Mouse (Mus musculus) brain, embryonic 18.5 days (tissue): Measurements from ENCODE around the gene 1700067K01Rik.

ENCODE experiments used
- DNase-seq: peaks from one replicate; pipeline ENCODE4 v3.0.0-alpha.2; 2012; ENCODE audit warnings: low read depth, low spot score

Gene 1700067K01Rik

DNA sequence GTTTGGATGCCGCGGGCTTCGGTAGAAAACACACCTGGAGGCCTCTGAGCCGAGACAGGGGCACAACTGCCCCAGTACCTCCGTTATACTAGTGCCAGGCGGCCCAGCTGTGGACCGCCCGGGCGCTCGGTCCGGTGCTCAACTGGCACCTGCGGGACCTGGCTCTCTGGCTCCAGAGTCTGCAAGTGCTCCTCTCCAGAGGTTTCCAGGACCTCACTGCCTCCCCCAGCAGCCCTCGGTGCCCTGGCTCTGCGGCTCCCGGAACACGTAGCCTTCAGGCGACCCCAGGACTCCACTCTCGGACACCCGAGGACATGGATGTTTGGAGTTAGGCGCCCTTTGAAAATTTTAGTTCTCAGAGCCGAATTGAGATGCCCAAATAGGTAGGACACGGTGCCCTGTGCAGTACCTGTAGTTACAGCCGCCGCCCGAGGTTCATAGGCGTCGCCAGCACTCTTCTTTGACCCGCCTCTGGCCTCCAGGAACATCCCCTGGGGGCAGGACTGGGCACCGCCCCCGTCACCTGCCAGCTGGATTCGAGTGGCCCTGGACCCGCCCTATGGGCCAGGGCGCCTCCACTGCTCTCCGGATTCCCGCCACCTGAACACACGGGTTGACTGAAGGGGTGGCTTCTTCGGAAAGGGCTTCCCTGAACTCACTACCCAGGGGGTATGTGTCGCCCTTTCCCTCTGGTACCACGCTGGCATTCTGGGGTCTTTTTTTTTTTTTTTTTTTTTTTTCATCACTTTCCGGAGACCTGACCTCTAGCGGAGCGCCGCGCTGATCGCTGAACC is 10.6 kb downstream of the 1700067K01Rik start, which contains the start of gene 2210011C24Rik:
TSS of gene 2210011C24Rik (minus strand) at position 467 of the 794 bp plus-strand sequence.
- DNase-seq, result no peak

DNA sequence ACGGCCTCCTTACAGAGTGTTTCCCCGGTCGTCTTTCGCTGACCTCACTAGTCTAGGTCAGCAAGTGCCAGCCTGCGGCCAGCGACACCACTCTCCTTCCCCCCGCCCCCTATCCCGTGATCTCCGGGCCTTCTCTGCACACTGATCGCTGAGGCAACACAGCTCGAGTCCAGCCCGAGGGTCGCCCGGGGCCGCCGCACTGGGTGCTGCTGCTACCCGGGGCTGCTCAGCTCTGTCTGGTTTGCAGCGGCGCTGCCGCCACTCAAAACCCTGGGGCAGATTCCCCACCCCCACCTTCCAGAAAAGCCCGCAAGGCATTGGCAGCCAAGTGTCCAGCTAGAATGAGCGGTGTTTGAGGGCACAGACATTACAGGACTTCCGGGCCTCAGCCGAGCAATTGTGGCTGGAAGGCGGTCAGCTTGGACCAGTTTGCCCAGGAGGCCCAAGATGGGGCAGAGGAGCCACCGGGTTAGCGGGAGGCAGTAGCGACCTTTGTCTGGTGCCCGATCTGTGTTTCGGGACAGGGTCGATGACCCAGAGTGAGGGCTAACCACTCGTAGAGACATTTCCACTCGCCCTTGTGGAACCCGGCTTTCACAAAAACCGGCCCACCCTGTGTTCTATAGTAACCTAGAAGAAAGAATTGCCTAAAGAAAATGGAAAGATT is 11.3 kb downstream of the 1700067K01Rik start:
- no peak for DNase-seq

DNA sequence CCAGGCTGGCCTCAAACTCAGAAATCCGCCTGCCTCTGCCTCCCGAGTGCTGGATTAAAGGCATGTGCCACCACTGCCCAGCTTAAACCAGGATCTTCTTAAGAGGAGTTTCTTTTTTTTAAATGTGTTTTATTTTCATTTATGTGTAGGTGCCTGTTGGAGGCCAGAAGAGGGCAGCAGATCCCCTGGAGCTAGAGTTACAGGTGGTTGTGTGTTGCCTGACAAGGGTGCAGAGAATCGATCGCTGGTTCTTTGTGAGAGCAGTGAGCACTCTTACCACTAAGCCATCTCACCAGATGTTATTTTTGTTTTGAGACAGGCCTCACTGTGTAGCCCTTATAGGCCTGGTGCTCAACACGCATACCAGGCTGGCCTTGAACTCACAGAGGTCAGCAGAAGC is 14.5 kb downstream of the 1700067K01Rik start:
- DNase-seq, result no peak

DNA sequence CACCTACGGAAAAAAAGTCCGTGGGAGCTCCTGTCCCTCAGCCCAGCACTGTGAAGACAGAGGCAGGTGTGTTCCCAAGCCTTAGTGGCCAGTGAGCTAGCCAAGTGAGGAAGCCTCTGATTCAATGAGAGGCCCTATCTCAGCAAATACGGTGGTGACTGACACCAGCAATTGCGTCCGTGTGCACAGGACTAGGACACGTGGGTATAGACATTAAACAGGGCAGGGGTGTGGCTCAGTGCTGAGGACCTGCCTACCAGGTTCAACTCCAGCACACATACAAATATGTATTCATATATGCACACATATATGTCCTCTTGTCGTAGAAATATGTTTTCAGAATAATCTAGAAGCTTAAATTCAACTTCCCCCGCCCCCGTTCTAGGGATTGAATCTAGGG is 18.4 kb downstream of the 1700067K01Rik start:
- DNase-seq, result no peak

DNA sequence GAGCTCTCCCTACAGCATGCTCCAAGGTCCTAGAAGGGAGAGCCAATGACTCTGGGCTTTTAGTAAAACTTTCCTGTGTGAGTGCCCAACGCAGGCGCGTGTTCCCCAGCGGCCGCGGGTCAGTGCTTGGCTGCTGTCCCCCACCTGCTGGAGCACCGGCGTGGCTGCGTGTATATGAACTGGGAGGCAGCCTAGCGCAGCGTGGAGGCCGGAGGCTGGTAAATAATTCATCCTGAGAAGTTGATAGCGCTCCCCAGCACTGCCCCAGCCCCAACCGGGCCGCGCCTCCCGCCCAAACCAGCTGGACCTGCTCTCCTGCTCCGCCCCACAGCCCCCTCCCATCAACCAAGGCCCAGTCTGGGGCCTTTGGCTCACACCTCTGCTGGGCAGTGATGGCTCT is 19.8 kb downstream of the 1700067K01Rik start, which contains the start of gene Palm3:
TSS of gene Palm3 (plus strand) at position 376 of the 400 bp plus-strand sequence.
- no peak for DNase-seq

DNA sequence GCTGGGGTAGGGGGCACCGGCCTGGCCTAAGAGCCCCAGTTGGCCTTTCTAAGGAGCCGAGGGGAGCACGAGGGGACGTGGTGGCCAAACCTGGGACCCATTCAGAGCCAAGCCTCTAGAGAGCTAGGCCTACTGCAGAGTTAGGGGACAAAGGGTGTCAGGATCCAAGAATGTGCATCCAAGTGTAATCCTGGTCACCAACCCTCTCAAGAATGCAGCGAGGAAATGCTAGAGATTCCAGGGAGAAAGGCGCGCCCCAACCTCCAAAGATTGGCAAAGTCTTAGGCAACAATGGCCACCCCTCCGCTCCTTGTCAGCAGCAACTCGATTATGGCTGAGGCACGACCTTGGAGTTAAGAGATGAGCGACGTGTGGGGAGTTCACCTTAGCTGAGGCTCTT is 20.3 kb downstream of the 1700067K01Rik start:
- DNase-seq, result no peak

DNA sequence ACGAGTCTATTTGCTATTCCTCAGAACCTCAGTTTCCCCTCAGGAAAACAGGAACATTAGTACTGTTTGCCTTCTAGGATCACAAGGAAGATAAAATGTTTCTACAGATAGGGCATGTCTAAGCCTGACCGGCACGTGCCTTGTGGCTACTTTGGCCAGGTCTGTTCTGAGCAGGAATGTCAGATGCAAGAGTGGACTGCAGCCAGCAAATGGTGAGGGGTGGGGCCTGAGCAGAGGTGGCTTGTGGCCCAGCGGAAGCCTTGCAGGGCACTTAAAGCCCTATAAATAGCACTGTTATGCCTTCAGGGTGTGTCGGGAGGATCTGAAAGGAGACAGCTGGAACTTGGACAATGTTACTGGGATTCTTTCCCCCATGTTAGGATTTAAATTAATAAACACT is 21.8 kb downstream of the 1700067K01Rik start:
- no peak for DNase-seq

DNA sequence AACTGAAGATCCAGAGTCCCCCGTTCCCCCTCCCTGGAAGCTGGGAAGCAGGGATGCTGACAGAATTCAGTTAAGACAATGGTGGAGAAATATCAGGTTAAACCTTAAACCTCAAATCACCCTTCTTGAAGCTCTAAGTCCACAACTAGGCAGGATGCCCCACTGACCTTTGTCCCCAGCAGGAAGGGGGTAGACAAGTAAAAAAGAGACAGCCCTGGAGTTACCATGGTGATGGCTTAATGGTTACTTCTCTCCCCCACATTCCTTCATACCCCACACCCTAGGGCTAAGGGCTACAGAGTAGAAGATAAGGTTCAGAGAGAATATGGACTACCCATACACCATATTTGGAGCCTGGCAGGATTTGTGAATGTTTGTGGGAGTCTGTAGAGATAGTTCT is 22.3 kb downstream of the 1700067K01Rik start:
- no peak for DNase-seq

DNA sequence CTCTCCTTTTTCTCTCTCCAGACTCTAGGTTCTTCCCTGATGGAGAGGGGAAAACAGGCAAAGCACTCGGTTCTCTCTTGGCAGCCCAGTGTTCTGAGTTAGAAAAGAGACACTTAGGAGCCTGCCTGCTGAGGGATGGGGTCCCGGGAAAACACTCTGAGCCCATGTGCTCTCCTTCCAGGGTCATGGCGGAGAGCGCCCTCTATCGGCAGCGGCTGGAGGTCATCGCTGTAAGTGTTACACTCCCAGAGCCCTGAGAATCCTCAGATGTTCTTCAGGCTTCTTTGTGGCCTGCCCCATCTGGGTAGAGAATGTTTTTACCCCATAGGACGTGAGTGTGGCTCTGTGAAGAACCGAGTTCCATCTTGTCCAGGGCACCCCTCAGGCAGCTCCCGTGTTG is 22.9 kb downstream of the 1700067K01Rik start:
- no peak for DNase-seq

DNA sequence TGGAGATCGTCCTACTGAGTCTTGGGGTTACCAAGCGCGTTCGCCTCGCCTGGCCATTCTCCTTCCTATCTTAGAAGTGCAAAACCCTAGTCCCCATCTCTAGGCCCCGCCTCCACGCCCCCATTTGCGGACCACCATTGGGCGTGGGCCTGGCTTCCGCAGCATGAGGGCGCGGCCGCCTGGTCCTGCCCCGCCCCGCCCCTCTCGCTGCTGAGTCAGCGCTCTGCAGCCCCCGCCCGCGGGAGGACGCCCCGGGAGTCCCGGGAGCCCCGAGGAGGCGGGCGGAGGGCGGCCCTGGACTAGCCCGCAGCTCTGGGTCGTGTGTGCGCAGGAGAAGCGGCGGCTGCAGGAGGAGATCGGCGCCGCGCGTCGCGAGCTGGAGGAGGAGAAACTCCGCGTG is 24.6 kb downstream of the 1700067K01Rik start:
- DNase-seq, result no peak

DNA sequence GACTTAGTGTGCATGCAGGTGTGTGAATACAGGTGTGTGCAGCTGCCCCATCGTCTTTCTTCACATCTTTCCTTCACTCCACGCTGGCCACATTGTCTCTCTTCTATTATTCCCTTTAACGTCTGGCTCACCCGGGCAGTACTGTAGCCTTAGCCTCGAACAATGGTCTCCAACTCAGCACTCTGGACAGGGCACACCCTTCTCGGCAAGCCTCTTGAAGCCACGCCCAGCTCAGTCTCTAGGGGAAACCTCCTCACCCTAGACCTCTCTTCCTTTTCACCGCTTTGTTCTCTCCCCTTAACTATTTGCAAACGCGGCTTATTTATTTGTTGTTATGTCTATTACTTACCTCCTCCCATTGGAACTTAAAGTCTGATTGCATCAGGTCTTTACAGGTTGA is 26.1 kb downstream of the 1700067K01Rik start:
- no peak for DNase-seq

DNA sequence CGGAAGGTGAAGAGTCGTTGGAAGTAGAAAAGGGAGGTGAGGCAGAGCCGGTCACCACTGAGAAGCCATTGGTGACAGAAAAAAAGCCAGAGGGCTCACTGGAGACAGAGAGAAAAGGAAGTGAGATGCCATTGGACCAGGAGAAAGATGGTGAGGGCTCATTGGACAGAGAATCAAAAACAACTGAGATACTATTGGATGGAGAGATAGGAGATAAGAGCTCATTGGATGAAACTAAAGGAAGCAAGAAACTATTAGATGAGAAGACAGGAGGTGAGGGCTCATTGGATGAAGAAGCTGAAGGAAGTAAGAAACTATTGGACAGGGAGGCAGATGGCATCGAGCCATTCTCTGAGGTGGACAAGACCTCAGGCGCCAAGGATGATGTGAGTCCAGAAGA is 28.0 kb downstream of the 1700067K01Rik start:
- no peak for DNase-seq

DNA sequence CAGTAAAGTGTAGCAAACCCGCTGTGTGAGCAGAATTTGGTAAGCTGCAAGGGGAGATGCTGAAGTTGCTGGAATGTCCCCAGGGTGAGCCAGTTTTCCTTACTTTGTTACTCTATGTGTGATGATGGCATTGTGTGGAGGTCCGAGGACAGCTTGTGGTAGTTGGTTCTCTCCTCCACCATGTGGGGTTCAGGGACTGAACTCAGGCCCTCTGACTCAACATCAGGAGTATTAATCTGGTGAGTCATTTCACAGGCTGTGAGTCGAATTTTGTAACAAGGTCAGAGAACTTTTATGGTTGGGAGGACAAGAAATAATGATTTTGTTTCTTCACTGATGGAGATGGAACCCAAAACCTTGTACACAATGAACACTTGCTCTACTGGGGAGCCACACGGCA is 31.5 kb downstream of the 1700067K01Rik start:
- no peak for DNase-seq

DNA sequence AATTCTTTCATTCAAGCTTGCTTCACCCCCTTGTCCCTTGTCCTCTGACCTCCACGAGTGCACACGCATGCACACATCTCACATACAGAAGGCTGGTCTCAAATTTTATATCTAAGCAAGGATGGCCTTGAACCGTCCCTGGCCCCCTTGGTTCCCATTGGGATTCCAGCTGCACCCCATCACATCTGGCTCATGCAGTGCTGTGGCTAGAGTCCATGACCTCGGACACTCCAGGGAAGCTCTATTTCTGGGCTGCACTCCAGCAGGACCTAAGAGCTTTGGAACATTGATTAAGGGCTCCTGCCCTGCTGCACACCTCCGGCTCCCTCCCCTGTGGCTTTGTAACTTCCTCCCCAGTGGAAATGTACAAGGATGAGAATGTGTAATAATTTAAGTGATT is 36.7 kb downstream of the 1700067K01Rik start:
- DNase-seq, result no peak

DNA sequence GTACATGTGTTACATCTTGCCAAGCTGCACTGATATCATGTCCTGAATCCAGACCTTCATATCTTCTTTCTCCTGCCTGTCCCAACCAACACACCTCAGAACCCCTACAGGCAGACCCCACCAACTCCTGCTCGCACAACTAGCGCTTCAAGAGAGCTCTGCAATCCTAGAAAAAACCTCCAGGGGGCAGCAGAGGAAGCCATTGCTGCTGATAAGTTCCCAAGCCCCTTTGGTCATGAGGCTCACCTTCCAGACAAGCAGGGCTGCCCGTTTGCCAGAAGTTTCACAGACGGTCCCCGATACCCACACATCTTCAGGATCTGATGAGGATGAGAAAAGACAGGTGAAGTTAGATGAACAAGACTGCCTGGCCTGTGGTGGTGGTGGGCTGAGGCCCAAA is 37.7 kb downstream of the 1700067K01Rik start:
- no peak for DNase-seq

DNA sequence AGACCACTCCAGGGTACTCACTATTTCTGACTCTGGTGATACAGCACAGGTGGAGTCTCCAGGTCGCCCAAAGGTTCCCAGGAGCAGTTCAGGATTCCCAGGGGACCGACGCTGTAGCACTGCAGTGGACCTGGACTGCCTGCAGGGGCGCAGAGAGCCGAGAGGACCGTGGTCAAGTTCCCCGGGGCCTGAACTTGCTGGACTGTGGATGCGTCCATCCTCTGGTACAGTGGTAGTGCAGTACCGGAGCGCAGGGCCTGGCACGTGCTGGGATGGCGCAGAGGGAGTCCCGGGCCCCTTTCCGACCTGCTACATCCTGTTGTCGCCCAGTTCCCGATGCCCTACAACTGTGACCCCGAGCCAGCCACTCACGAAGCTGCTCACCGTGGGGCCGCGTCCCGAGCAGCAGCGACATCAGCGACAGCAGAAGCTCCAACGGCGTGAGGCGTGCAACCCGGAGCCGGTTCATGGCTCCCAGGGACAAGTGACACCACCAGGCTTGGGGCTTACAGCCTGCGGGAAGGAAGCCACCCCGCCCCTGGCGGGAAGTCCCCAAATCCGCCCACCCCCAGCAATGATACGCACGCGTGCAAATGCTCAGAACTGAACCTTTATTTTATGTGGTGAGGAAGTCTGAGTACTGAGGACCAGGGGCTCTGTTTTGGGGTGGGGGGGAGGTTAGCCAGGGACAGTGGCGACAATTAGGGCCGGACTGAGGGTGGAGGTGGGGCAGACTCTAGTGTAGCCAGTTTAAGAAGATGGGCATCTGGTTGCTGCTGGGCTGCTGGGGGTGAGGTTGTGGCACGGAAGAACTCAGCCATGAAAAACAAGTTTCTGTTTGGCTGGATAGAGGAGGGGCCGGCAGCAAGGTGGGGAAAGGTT is 41.0 kb downstream of the 1700067K01Rik start, which contains the start of gene Il27ra:
TSS of gene Il27ra (minus strand) at position 524 of the 882 bp plus-strand sequence.
- DNase-seq, result no peak

DNA sequence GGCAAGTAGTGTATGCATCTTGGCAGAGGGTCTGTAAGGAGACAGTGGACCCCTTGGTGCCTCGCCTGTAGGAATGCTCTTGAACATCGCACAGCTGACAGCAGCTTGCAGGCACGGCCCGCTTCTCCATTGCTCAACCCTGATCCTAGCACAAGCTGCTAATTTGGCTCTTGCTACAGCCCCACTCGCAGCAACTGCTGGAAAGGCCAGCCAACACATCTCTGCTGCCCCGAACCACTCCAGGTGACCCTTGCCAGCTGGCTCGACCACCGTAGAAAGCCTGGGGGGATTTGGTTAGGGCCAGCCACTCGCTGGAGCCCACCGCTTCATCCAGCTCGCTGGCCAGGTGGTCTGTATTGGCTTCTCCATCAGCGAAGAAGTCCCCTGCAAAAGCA is 41.6 kb downstream of the 1700067K01Rik start:
- no peak for DNase-seq

DNA sequence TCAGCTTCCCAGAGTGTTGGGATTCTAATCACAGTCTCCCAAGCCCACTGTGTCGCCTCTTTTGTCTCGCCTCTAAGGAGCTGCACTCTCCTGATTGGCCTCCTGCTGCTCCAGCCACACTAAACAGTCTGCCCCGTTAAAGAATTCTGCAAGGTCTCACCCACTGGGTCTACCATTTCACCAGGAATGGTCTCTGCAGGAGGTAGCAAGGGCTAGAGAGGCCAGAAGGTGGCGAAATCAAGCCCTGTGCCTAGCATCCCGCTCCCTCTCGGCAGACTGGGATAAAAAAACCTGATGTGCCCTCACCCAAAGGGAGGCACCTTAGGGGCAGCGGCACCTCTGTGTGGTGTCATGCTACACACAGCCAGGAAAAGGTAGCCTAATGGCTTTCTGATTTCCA is 42.8 kb downstream of the 1700067K01Rik start:
- no peak for DNase-seq

DNA sequence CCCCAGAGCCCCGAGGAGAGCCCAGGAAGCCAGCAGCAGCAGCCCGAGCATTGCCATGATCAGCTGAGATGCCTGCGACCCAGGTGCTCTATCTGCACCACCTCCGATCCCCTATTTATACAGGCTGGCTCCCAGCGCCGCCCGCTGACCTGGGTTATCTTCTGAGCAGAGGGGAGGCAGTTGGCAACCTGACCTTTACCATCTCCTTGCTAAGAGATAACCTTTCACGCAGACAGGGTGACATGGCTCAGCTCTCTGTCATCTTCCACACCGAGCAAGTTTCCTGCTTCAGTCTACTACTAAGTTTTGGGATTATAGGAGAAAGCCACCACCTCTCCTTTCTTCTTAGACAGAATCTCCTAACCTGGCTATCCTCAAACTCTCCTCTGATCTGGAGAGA is 43.6 kb downstream of the 1700067K01Rik start, which contains the start of gene Rln3:
TSS of gene Rln3 (minus strand) at position 101 of the 400 bp plus-strand sequence.
- DNase-seq, result no peak

DNA sequence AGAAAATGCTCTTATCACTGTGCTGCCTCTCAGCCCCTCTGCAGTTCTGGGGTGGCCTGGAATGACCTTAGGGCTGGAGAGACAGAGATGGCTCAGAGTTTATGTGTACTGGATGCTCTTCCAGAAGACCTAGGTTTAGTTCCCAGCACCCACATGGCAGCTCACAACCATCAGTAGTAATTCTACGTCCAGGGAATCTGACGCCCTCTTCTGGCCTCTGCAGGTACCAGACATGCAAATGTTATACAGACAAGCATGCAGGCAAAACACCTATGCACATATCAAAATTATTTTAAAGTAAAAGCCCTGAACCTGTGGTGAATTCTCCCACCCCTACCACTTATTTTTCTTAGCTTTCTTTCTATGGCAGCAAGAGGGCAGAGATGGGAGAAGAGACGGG is 45.2 kb downstream of the 1700067K01Rik start:
- DNase-seq, result no peak

DNA sequence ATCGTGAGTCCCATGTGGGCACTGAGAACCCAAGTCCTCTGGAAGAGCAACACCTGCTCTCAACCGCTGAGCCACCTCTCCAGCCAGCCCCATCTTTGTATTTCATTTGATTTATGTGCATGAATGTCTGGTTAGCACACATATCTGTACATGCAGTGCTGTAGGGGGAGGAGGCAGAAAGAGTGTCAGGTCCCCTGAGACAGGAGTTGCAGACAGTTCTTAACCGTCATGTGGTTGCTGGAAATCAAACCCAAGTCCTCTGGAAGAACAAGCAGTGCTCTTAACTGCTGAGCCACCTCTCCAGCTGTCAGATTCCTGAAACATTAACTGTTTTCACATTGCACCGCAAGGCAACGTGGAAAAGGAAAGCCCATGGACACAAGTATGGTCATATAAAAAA is 46.9 kb downstream of the 1700067K01Rik start:
- DNase-seq, result no peak

DNA sequence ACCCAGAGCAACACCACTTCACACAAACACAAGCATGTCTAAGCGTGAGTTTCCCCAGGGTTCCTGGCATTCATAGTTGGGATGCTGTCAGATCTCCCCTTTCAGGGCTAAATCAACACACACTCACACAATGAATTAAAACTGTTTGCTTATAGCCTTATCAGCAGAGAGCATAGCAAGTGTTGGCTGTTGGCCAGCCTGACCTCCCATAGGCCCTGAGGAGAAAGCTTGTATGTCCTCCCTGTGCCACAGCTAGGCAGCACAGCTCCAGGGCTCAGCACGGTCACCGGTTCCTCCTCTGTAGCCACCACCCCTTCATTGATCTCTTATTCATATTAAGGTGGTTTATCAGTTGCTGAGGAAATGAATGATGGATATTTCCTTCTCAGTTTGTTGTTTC is 51.4 kb downstream of the 1700067K01Rik start:
- no peak for DNase-seq
